Mouse (Mus musculus) lung, adult 18-20 months (tissue): Measurements from ENCODE around the gene Edaradd.
A peak's percentile ranks its signal among the peaks of the same experiment; 100 is the strongest.

Experiments
- DNase-seq, 2 experiments: peaks; one replicate each; pipeline ENCODE4 v3.0.0; 2022; ENCODE audit warnings: mixed read lengths in 2 of 2

The Edaradd gene

DNA sequence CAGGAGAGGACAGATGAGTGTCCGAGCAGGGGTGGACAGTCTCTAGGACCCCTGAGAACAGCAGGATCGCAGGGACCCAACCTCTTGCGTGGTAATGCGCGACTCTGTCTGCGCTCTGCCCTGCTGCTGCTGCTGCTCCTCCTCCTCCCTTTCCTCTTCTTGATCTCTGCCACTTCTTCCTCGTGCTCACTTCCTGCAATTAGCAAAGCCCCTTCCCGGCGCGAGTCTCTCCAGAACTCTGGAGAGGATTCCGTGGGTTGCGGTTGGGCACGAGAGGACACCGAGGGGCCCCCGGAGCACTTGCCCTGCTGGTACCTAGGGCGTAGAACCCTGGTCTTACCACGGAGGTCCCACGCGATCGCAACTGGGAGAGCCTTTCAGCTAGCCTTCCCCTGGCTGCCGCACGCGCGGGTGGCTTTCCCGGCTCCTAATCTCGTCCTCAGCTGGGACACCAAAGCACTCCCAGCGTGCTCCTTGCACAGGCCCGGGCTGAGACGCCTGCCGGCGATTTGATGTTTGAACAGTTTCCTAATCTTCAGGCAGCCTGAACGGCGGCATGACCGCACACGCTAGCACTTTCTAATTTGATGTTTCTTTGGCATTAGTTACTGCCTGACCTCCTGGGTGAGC lies at the start of gene Edaradd:
Gene Edaradd, minus strand, starts transcription at position 484 of the 630 bp plus-strand sequence.
- DNase-seq = peak; percentile 49 to 60

DNA sequence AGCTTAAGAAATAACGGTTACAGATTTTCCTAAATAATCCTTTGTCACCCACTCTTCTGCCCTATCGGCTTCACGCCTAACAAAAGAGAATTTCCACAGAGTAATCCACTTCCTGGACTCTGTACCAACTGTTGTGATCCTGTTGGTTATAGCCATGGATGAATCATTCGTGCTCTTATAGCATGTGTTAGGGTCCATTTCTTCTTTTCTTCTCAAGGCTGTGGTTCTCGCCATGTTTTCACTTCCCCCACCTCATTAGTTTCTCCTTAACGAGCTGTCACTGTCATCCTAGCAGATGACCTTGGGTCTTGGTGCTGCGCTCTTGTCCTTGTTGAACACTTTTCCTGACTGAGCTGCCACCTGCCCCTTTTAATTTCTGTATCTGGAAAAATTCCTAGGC lies 49.5 kb upstream of the Edaradd start:
- no peak for DNase-seq

DNA sequence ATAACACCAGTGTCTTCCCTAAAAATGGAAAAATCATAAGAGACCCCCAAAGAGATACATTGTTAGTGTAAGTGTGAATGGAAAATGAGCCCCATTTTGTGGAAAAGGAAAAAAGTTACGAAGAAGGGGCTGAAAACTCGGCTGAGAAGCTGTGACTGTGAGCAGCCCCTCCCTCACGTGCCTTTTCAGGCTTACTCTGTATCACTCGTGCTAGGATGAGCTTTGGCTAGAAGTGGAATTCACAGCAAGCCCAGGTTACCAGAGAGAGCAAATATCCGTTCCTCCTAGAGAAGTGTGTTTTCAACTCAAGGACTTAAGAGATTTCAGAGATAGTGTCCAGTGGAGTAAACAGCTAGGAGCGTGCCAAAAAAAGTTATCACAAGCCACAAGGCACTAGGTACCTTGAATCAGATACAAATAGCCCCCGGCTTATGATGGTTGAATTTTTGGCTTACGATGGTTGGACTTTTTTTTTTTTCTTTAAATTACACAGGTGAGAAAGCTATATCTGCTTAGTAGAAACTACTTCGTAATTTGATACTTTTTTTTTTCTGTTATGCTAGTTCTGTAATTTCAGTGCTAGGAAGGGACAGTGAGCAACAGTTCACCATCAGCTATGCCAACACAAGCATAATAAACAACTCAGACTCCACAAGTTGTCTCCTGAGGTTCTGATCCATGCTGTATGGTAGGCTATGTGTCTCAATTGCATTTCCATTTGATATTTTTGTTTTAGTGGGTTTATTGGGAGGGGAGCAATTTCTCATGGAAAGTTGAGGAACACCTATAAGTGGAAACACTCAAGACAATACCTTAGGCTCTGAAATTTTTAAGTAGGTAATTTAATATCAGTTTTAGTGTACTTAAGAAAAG lies 48.6 kb upstream of the Edaradd start:
- DNase-seq = no peak

DNA sequence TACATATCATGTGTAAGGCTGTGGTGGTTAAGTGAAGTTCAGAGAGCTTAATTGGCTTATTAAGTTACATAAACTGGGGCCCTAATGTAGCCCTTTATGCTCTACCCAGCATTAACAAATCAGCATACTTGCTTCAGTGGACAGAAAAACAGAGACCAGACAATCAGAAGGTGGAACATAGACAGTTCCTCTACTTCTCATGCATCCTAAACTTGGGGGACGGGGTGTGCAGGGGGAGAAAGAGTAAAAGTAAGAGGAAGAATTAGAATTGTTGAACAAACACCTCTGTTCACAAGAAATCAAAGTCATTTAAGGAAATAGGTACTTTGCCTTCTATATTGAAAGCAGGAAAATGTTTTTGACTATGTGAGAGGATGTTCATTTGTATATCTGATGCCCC lies 47.7 kb upstream of the Edaradd start:
- no peak for DNase-seq

DNA sequence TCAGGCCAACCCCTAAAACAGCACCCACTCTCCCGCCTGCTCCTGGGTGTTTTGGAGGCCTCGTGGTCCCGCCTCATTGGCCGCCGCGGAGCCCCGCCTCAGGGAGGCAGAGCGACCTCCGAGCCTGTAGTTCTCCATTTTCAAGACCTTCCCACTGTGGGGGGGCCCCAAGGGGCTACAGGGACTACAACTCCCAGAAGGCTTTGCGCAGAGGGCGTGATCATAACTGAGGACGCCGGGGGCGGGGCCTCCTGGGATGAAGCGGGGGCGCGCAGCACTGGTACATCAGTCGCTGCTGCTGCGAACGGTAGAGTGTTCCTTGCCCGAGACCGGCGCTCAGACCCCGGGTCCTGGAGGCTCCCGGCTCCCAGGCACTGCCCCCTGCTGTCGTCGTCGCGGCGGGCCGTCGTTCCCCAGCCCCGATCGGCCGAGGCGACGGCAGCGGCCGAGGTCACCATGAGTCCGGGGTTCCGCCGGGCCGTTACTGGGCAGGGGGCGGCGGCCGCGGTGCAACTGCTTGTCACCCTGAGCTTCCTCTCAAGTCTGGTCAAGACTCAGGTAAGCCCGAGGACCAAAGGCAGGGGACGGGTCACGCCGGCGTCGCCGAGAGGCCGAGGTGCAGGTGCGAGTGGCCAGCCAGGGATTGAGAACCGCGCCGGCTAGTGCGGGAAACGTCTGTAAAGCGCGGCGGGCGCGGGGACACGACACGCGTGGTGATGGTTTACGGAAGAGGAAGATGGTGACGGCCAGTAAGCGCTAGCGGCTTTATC lies 45.6 kb upstream of the Edaradd start, which contains the start of gene Ero1lb:
Gene Ero1lb, plus strand, starts transcription at position 254 of the 770 bp plus-strand sequence.
- peak; percentile 99 for DNase-seq

DNA sequence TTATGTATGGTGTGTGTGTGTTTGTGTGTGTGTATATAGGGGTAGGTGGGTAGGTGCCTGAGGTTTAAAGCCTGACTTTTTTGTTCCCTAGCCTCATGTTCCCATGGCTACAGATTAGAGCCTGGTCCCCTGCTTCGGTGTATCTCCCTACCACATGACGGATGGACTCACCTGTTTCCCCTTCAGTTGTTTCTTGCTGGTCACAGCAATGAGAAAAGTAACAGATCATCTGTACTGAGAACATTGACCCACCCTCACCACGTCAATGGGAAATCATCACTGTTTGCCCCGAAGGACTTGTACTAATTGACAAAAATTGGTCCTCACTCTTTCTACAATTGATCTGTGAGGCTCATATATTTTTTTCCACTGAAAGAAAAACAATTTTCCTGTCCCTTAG lies 42.0 kb upstream of the Edaradd start:
- no peak for DNase-seq

DNA sequence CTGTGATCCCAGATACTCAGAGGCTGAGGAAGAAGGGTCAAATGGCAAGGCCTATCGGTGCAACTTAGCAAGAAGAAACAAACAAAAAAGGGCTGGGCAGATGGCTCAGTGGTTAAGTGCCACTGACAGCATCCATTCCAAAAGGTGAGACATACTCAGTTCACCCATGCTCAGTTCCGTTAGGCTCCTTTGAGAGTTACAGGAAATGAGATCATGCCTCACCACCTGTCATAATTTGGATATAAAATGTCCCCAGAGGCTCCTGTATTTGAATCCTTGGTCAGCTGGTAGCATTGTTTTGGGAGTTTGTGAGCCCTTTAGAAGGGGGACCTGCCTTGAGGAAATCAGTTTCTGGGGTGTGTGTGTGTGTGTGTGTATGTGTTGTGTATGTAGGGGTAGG lies 41.5 kb upstream of the Edaradd start:
- DNase-seq = no peak

DNA sequence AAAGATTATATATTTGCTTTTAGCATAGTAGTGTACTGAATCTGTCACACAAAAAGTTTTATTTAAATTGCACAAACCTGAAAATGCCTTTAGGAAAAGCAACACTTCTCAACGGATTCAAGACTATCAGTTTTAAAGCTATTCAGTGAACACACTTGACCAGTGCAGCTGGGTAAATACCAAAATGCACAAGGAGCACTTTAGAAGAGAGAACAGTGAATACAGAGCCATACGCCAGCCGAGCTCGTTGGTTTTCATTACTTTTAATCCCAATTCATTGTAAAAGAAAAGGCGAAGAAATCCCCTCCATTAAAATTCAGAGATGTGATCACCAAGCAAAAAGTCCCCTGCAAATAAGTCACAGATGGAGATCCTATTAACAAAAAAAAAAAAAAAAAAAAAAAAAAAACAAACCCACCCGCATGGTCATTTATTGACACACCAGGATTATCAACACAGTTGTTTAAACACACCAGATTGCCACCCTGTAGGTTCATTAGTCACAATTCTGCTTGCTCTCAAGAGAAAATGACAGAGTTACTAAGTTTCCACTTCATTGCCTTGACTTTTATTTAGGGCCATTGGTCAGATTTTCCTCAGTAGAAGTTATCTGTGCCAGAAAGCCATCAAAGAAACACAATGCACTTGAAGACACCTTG lies 39.4 kb upstream of the Edaradd start:
- no peak for DNase-seq

DNA sequence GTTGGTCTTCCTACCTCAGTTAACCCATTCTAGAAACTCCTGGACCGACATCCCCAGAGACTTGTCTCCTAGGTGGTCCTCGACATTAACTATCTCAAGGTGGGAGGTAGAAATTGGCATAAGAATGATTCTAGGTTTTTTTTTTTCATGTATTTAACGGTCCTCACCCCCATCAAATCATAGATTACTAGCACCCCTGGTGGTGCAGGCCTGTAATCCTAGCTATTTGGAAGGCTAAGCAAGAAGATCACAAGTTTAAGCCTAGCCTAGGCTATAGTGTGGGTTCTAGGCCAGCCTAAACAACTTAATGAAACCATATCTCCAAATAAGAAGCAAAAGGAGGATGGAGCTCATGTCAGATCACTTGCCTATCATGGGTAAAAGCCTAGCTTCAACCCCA lies 38.8 kb upstream of the Edaradd start:
- no peak for DNase-seq

DNA sequence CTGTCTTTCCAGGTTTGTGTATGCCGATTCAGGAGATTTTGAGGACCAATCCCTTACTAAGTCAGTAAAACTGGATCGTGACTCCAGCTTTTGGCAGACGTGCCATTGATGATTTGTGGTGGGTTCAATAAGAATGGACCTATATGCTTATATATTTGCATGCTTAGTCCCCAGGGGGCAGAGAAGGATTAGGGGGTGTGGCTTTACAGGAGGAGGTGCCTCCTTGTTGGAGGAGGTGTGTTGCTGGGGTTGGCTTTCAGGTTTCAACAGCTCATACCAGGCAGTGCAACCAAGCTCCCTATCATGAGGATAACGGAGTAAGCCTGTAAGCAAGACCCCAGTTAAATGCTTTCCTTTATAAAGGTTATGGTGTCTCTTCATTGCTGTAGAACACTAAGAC lies 34.0 kb upstream of the Edaradd start:
- DNase-seq = no peak

DNA sequence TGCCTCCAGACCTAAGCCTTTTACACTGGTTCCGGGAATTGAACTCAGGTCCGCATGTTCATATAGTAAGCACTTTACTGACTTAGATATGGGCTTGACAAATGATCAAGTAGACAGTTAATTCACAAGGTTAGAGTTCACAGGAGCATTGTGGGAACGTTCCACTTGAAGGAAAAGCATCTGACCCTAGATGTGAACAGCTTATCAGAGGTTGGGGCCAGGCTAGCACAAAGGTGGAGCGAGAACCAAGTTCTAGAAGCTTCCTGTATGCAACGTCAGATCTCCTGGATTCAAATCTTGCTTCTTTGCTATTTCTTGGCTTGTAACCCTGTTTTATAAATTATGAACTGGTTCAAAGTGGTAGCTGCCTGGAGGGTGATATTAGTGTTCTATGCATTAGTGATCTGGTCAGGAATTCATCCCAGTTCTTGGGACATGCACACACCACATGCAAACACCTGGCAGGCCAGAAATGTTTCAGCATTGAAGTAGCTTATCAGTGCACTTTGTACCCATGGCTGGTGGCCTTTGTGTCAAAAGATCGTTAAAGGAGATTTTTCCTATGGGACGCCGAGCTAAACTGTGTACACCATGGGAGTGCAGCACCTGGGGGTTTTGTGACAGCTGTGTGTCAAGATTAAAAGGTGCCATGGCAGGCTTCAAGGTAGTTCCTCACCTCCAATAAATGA lies 23.8 kb upstream of the Edaradd start:
- no peak for DNase-seq

DNA sequence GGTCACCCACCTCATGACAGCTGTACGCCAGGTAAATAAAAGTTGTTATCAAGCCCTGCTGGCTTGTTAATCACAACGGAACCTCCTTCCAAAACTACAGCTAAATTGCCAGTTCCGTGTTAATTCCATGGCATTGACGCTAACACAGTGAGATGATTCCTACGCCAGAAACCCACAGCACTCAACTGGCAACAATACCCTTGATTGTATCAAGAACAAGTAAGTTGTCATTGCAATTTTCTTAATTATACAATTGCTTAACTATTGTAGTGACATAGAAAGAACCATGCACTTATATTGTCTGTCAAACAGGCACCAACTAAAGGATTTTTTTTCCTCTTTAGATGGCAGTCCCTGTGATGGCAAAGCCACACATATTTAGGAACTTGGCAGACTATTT lies 23.0 kb upstream of the Edaradd start:
- no peak for DNase-seq

DNA sequence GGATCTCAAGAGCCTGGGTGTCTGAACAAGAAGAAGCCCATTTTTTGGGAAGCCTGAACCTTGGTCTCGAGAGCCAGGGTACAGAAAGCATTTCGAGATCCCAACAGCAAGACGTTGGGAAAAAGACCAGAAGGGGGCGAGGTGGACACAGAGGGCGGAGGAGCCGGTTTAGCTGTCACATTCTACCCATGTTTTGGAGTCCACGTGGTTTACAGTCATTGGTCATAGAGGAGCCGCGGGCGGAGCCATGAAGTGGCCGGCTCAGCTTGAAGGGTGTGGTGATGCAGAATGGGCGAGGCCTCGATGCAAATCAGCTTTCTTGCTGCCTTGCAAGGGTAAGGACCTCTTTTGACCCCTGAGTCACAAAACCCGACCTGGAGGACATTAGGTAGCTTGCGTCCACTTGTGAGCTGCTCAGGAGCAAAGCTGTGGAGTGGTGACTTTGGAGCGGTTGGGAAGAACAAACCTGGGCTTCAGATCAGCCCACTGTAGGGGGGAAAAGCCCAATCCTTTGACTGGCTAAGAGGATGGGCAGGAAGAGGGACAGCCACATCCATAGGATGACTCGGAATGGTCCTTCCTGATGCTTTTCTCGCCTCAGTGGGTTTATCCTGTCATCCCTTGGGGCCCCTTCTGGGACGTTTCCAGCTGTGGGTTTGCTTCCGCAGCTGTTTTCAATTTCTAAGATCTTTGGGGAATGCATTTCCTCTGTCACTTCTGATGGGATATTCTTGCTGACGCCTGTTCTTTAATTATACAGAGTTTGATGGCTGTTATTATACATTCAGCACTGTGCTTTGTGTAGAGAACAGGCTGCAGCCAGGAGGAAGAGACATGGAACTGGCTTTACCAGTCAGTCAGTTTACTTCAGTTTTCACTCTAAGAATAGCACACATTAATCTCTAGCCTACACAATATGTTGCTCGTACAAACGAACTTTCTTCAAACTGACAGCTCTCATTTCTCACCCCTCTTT lies 22.1 kb upstream of the Edaradd start:
- peak; percentile 88 to 89 for DNase-seq

DNA sequence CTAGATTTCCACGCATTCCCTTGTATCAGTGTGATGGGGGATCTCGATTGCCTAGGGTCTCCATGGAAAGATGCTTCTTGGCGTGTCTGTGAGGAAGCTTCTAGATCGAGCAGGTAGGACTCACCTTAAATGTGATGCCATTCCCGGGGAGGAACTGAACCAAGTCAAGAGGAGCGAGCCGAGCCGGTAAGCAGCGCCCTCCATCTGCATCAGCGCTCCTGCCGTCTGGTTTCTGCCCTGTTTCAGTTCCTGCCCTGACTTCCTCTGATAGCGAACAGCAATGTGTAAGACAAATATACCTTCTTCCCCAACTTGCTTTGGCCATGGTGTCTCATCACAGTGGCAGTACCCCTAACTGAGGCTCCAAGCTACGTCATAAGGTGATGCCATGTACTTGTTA lies 19.9 kb upstream of the Edaradd start:
- DNase-seq = no peak

DNA sequence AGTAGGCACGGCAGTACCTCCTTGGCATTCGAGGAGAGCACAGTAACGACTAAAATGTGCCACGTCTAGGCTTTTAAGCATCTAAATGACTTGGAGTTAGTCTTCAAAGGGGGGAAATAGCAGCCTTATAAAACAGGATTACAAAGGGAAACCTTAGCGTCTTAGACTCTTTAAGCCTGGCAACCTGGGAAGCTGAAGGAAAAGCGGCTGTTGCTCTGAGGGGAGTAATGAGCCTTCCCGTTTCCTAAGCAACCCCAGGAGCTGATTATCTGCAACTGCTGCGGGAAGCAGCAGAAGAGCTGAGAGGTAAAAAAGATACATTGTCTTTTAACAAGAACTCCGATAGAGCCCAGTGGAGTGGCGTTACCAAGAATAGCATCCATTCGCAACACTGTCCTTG lies 19.5 kb upstream of the Edaradd start:
- no peak for DNase-seq

DNA sequence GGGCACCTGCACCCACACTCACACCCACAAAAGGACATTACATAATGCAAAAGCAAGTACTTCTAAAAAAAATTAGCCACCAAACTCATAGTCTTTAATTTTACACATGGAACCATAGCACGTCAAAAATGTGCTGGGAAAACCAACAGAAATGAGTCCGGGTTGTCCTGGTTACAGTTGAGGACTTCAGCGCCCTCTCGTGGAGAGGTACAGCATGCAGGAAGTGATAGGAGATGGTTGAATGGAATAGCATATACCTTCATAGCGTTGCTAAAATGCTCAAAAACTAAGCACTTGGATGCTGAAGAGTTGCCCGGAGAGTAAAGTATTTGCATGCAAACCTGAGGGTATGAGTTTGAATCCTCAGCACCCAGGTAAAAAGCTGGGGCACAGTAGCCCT lies 17.7 kb upstream of the Edaradd start:
- DNase-seq = peak; percentile 40 to 60

DNA sequence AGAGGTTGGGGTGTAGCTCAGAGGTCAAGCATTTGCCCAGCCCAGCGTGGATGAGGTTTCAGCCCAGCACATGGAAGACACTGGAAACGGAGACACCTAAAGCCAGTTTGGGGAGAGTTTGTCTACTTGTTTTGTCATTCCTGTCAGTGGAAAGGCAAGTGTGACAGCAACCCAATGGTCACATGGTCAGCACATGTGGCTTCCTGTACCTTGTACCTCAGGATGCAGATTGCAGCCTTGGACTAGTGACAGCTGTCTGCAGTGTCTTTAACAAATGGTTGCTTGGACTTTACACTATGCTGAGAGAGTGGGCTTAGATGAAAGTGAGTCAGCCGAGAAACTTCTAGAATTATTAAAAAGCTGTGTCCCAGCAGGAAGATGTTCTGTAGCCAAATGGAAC lies 14.4 kb upstream of the Edaradd start:
- DNase-seq = no peak

DNA sequence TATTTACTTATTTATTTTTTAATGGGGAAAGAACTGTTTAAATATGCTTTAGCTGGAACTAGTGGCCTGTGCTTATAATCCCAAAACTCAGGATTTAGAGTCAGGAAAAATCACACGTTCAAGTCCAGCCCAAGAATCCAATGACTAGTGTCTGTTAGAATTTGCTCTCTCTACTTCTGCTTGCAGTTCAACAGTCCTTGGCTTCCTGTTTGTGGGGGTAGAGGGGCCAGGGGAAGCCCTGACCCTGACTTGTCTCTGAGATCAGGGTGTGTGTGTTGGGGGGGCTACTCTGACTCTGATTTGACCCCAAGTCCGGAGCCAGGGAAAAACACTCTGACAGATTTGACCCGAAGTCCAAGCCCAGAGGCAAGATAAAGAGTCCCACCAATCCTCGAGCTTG lies 5.4 kb upstream of the Edaradd start:
- no peak for DNase-seq

DNA sequence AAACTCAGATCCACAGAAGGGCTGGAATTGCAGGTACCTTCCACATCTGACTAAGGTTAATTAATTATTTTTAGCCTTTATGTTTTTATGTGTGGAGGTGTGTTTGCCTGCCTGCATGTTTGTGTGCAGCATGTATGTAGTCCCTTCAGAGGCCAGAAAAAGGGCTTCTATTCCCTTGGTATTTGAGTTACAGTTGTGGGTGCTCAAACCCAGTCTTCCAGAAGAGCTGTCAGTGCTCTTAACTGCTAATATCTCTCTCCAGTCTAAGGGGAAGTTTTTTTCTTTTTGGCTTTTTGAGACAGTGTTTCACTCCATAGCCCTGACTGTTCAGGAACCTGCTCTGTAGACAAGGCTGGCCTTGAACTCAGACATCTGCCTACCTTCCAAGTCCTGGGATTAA lies 2.1 kb upstream of the Edaradd start:
- no peak for DNase-seq

DNA sequence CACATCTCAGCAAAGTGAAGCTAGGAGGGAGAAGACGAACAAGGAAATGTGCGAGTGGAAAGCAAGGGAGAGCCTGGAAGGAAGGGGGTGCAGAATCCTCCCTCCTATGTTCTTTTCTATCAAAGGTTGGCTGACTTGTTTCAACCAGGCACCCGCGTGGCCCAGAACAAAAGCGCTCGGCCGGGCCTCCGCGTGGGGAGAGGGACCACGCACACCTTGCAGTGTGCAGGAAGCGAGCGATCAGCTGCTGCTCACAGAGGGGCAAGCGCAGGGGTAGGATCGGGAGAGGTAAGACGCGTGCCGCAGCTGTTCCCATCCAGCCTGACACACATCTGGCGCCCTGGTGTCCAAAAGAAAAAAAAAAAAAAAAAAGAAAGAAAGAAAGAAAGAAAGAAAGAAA lies 867 bp downstream of the Edaradd start:
- no peak for DNase-seq
